Mouse (Mus musculus) midbrain, embryonic 11.5 days (tissue): ENCODE data around the gene Taok1. TPM values are rescaled to one million over a fixed set of nuclear protein-coding genes. Genes with fewer than 3 reads are reported as not detected.

ENCODE experiments used
- ATAC-seq: fragments of 200-750 bp; cut with Nextera tagmentation; 2 replicates; pipeline ENCODE4 v1.8.0; 2017; ENCODE audit warnings: moderate TSS enrichment, moderate library complexity; ENCODE audit not compliant: low FRiP score
- DNase-seq: peaks from one replicate; pipeline ENCODE4 v3.0.0; 2015; ENCODE audit warnings: low spot score; ENCODE audit errors: missing footprints
- H3K27ac ChIP-seq: fragments of 300-500 bp; sonication (generic); 2 replicates; pipeline ENCODE4 v1.5.1; 2014; ENCODE audit warnings: low read depth, low read length
- H3K27me3 ChIP-seq: fragments of 300-500 bp; sonication (generic); 2 replicates; pipeline ENCODE4 v1.6.1; 2014; ENCODE audit warnings: mild to moderate bottlenecking, low read length, moderate library complexity, mixed read lengths; ENCODE audit not compliant: control insufficient read depth, insufficient read depth
- H3K36me3 ChIP-seq: fragments of 300-500 bp; sonication (generic); 2 replicates; pipeline ENCODE4 v1.6.1; 2014; ENCODE audit warnings: mild to moderate bottlenecking, low read length, moderate library complexity, mixed read lengths; ENCODE audit not compliant: control insufficient read depth, insufficient read depth
- H3K4me1 ChIP-seq: fragments of 300-500 bp; sonication (generic); 2 replicates; pipeline ENCODE4 v1.6.1; 2014; ENCODE audit warnings: low read length; ENCODE audit not compliant: control insufficient read depth, insufficient read depth
- H3K4me2 ChIP-seq: fragments of 300-500 bp; sonication (generic); 2 replicates; pipeline ENCODE4 v1.6.1; 2014; ENCODE audit warnings: mild to moderate bottlenecking, moderate library complexity
- H3K4me3 ChIP-seq: fragments of 300-500 bp; sonication (generic); 2 replicates; pipeline ENCODE4 v1.5.1; 2014; ENCODE audit warnings: low read depth, low read length
- H3K9ac ChIP-seq: fragments of 300-500 bp; sonication (generic); 2 replicates; pipeline ENCODE4 v1.6.1; 2014; ENCODE audit warnings: low read length
- H3K9me3 ChIP-seq: fragments of 300-500 bp; sonication (generic); 2 replicates; pipeline ENCODE4 v1.6.1; 2016; ENCODE audit warnings: low read length; ENCODE audit not compliant: control insufficient read depth
- WGBS: fragments of 180-500 bp; shearing (Covaris S2); extraction: QIAGEN DNeasy Blood & Tissue Kit; methylation state at CpG from one replicate; pipeline ENCODE4 v1.1.7; 2014; 5-methylcytosine and 5-hydroxymethylcytosine counted together
- polyA plus RNA-seq: library from polyadenylated mRNA; unstranded; fragments of >200 nt; fragmentation: Nextera tagmentation; extraction: Ambion mirVana; gene quantifications from 2 replicates; pipeline ENCODE4 v1.2.1, GENCODE M21; 2014

Taok1 gene
- polyA plus RNA-seq, 1 experiment from 2014 or later: 21.0 TPM

DNA sequence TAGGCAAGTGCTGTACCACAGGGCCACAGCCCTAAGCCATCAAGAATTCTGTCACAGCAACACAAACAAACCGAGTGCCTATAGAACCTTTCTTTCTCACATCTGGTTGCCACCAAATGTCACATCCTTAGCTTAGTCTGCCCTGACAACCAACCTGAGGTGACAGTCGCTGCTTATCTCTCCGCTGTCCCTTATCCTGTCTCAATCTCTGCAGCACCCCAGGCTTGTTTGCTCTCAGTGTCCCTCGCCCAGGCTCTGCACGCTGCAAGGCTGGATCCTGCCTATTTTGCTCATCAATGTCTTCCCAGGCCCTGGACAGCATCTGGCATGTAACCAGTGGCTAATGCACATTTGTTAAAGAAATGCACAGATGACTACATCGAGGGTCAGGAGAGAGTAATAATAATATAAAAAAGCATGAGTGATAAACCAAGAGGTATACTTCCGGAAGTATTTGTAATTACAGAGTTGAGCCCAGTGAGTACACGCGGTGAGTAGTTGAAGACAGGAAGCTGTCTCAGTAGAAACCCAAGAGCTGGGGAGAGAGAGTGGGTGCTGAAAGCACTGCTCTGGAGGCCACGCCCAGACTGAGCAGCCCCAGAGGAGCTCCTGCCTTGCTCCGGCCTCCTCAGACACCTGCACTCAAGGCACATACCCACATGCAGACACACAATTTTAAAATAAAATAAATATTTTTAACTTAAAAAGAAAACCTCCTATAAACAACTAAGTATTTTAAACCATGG, 123.9 kb downstream of the Taok1 start:
- Histone ChIP-seq H3K9ac (no peak overlapping the region), H3K27ac (no peak overlapping the region), H3K36me3 (no peaks in the 10 kb centered on the region), H3K9me3 (no peaks in the 10 kb centered on the region), H3K4me3 (no peak overlapping the region), H3K4me1 (peaks cover 29% of the 10 kb centered on the region), H3K27me3 (no peaks in the 10 kb centered on the region), H3K4me2 (no peak overlapping the region)
- ATAC-seq (no peak), DNase-seq (no peak)
- WGBS: 75% methylated on average over 11 of the region's 11 CpGs

DNA sequence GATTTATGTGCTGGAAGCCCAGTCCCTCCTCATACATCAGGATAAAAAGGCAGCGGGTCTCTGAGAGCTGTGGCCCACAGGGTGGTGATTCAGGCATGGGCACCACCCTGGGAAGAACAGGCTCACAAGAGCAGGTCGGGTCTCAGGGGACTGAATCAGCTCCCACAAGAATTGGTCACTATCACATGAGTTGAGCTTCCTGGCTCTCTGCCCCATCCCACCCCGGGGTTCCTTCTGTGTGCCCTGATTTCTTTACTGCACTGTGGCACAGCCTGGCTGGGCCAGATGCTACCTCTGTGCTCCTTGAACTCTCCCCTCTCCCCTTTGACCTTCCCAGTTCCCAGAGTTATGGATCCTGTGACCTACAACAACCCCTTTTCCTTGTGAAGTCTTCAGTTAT, 124.6 kb downstream of the Taok1 start:
- no peaks in the 10 kb centered on the region for H3K27me3 ChIP-seq
- H3K9ac ChIP-seq: no peak overlapping the region
- no peak overlapping the region for H3K4me3 ChIP-seq
- no peak overlapping the region for H3K27ac ChIP-seq
- no peaks in the 10 kb centered on the region for H3K36me3 ChIP-seq
- H3K9me3 ChIP-seq: no peaks in the 10 kb centered on the region
- ATAC-seq (no peak), DNase-seq (no peak)
- peaks cover 23% of the 10 kb centered on the region for H3K4me1 ChIP-seq
- 79% methylated on average over 3 of the region's 3 CpGs for WGBS
- H3K4me2 ChIP-seq: no peak overlapping the region

Other genes starting within 250 kb of the Taok1 start
- 0.06 TPM in 1 of 2 replicates, not detected in the other for gene Coro6, start 145.4 kb downstream of the Taok1 start, polyA plus RNA-seq
- 9.5 and 13.5 TPM in 2 replicates for gene Ankrd13b, start 118.1 kb downstream of the Taok1 start, polyA plus RNA-seq
- gene Git1, start 114.3 kb downstream of the Taok1 start, polyA plus RNA-seq: 11.3 and 13.8 TPM in 2 replicates
- gene Abhd15, start 92.7 kb downstream of the Taok1 start, polyA plus RNA-seq: 1.9 and 2.1 TPM in 2 replicates
- 25.5 and 27.3 TPM in 2 replicates for gene Trp53i13, start 91.8 kb downstream of the Taok1 start, polyA plus RNA-seq
- gene Gm10392, start 88.6 kb downstream of the Taok1 start, polyA plus RNA-seq: 0.10 TPM in 1 of 2 replicates, not detected in the other
- 4.8 TPM in 2 replicates for gene Nufip2, start 78.3 kb upstream of the Taok1 start, polyA plus RNA-seq
- 2.3 and 2.7 TPM in 2 replicates for gene Cryba1, start 117.5 kb upstream of the Taok1 start, polyA plus RNA-seq
- 22.6 and 23.8 TPM in 2 replicates for gene Myo18a, start 155.4 kb upstream of the Taok1 start, polyA plus RNA-seq
- 0.65 and 0.79 TPM in 2 replicates for gene Gm10277, start 179.9 kb upstream of the Taok1 start, polyA plus RNA-seq